Mouse (Mus musculus): ENCODE measurements at regions not wholly inside any gene's neighbourhood (a gene's known extent, or its start where the extent isn't known, plus 50 kb on each side); places are given as distances from the start of the nearest gene placed in this dataset.

GRCm38 (mm10) chr15:93189266-93189855 is 85.6 kb downstream of the Gxylt1 start:
- ATAC-seq (ENCODE audit: low FRiP score, low read depth), result no peak
- 92% methylated on average over 7 of the region's 7 CpGs for WGBS
- Histone ChIP-seq H3K27ac (replicated peaks) (no peak overlapping the region), H3K9ac (no peak overlapping the region), H3K4me1 (replicated peaks) (peaks cover 15% of the 10 kb centered on the region; the same call in 1 of the 2 replicates), H3K4me3 (no peak overlapping the region), H3K4me2 (no peak overlapping the region), H3K36me3 (no peaks in the 10 kb centered on the region), H3K9me3 (no peaks in the 10 kb centered on the region), H3K27me3 (no peaks in the 10 kb centered on the region)

GRCm38 (mm10) chr15:93176221-93176620 is 98.8 kb downstream of the Gxylt1 start:
- no peaks in the 10 kb centered on the region for H3K4me1 ChIP-seq (replicated peaks)
- 81% methylated on average over 5 of the region's 5 CpGs for WGBS
- H3K4me2 ChIP-seq, result no peak overlapping the region
- no peaks in the 10 kb centered on the region for H3K9me3 ChIP-seq
- no peak overlapping the region for H3K4me3 ChIP-seq
- no peak overlapping the region for H3K9ac ChIP-seq
- H3K27ac ChIP-seq (replicated peaks), result no peak overlapping the region
- ATAC-seq (ENCODE audit: low FRiP score, low read depth), result no peak
- H3K27me3 ChIP-seq, result no peaks in the 10 kb centered on the region
- no peaks in the 10 kb centered on the region for H3K36me3 ChIP-seq

- no peaks in the 10 kb centered on the region for H3K4me1 ChIP-seq (replicated peaks)
- no peak overlapping the region for H3K9ac ChIP-seq
- H3K4me3 ChIP-seq, result no peak overlapping the region
- no peak overlapping the region for H3K4me2 ChIP-seq
- WGBS, result 83% methylated on average over 3 of the region's 3 CpGs
- H3K27ac ChIP-seq (replicated peaks), result no peak overlapping the region
- no peaks in the 10 kb centered on the region for H3K27me3 ChIP-seq
- no peaks in the 10 kb centered on the region for H3K9me3 ChIP-seq
- no peaks in the 10 kb centered on the region for H3K36me3 ChIP-seq
- no peak for ATAC-seq (ENCODE audit: low FRiP score, low read depth)
These were observed 106.2 kb downstream of the Gxylt1 start for GRCm38 (mm10) chr15:93168784-93169183.

- Histone ChIP-seq H3K9me3 (no peaks in the 10 kb centered on the region), H3K36me3 (no peaks in the 10 kb centered on the region), H3K9ac (no peak overlapping the region), H3K27me3 (no peaks in the 10 kb centered on the region), H3K27ac (replicated peaks) (no peak overlapping the region), H3K4me3 (no peak overlapping the region), H3K4me1 (replicated peaks) (peaks cover 2% of the 10 kb centered on the region), H3K4me2 (no peak overlapping the region)
- ATAC-seq (ENCODE audit: low FRiP score, low read depth), result no peak
- 90% methylated on average over 9 of the region's 9 CpGs for WGBS
These were observed 107.5 kb downstream of the Gxylt1 start for GRCm38 (mm10) chr15:93167451-93167850.

GRCm38 (mm10) chr15:93161924-93162910 is 112.8 kb downstream of the Gxylt1 start:
- no peak overlapping the region for H3K9ac ChIP-seq
- 0 out of 2 replicates have a peak, but pooled peaks have one; percentile 23 for ATAC-seq (ENCODE audit: low FRiP score, low read depth)
- H3K4me3 ChIP-seq, result no peak overlapping the region
- no peaks in the 10 kb centered on the region for H3K27me3 ChIP-seq
- no peaks in the 10 kb centered on the region for H3K36me3 ChIP-seq
- H3K27ac ChIP-seq (replicated peaks), result peak overlapping the region; percentile 50
- WGBS, result 51% methylated on average over 25 of the region's 25 CpGs
- no peaks in the 10 kb centered on the region for H3K9me3 ChIP-seq
- H3K4me1 ChIP-seq (replicated peaks), result peaks cover 17% of the 10 kb centered on the region
- peak overlapping the region; percentile 24; the same call in 1 of the 2 replicates for H3K4me2 ChIP-seq

GRCm38 (mm10) chr15:93161329-93161728 is 113.7 kb downstream of the Gxylt1 start:
- H3K9me3 ChIP-seq, result no peaks in the 10 kb centered on the region
- no peaks in the 10 kb centered on the region for H3K36me3 ChIP-seq
- H3K4me2 ChIP-seq, result no peak overlapping the region
- no peak overlapping the region for H3K9ac ChIP-seq
- ATAC-seq (ENCODE audit: low FRiP score, low read depth), result no peak
- 43% methylated on average over 7 of the region's 7 CpGs for WGBS
- H3K4me3 ChIP-seq, result no peak overlapping the region
- peaks cover 17% of the 10 kb centered on the region for H3K4me1 ChIP-seq (replicated peaks)
- H3K27me3 ChIP-seq, result no peaks in the 10 kb centered on the region
- peak overlapping the region; percentile 50 for H3K27ac ChIP-seq (replicated peaks)

GRCm38 (mm10) chr15:93155756-93156155 is 119.2 kb downstream of the Gxylt1 start:
- peak; percentile 63; the same call in 1 of the 2 replicates for ATAC-seq (ENCODE audit: low FRiP score, low read depth)
- Histone ChIP-seq H3K9me3 (no peaks in the 10 kb centered on the region), H3K27me3 (no peaks in the 10 kb centered on the region), H3K4me3 (no peak overlapping the region), H3K27ac (replicated peaks) (no peak overlapping the region), H3K9ac (no peak overlapping the region), H3K4me2 (no peak overlapping the region), H3K36me3 (no peaks in the 10 kb centered on the region), H3K4me1 (replicated peaks) (0 out of 2 replicates have a peak, but pooled peaks cover 6% of the 10 kb centered on the region)
- WGBS, result 67% methylated on average over 3 of the region's 3 CpGs

- H3K9ac ChIP-seq, result no peak overlapping the region
- no peaks in the 10 kb centered on the region for H3K27me3 ChIP-seq
- H3K27ac ChIP-seq (replicated peaks), result no peak overlapping the region
- ATAC-seq (ENCODE audit: low FRiP score, low read depth), result no peak
- H3K36me3 ChIP-seq, result no peaks in the 10 kb centered on the region
- H3K9me3 ChIP-seq, result no peaks in the 10 kb centered on the region
- H3K4me3 ChIP-seq, result no peak overlapping the region
- no peak overlapping the region for H3K4me2 ChIP-seq
- 0 out of 2 replicates have a peak, but pooled peaks cover 6% of the 10 kb centered on the region for H3K4me1 ChIP-seq (replicated peaks)
- 59% methylated on average over 4 of the region's 4 CpGs for WGBS
These were observed 121.0 kb downstream of the Gxylt1 start for GRCm38 (mm10) chr15:93154022-93154421.

- H3K27ac ChIP-seq (replicated peaks), result no peak overlapping the region
- WGBS, result 92% methylated on average over 9 of the region's 9 CpGs
- no peaks in the 10 kb centered on the region for H3K36me3 ChIP-seq
- no peaks in the 10 kb centered on the region for H3K9me3 ChIP-seq
- ATAC-seq (ENCODE audit: low FRiP score, low read depth), result no peak
- H3K27me3 ChIP-seq, result no peaks in the 10 kb centered on the region
- no peak overlapping the region for H3K9ac ChIP-seq
- no peak overlapping the region for H3K4me3 ChIP-seq
- H3K4me1 ChIP-seq (replicated peaks), result no peaks in the 10 kb centered on the region
- no peak overlapping the region for H3K4me2 ChIP-seq
These were observed 130.1 kb downstream of the Gxylt1 start for GRCm38 (mm10) chr15:93144899-93145298.

- no peak overlapping the region for H3K27ac ChIP-seq (replicated peaks)
- no peak overlapping the region for H3K4me2 ChIP-seq
- 55% methylated on average over 4 of the region's 4 CpGs for WGBS
- no peak overlapping the region for H3K4me3 ChIP-seq
- no peaks in the 10 kb centered on the region for H3K9me3 ChIP-seq
- H3K27me3 ChIP-seq, result no peaks in the 10 kb centered on the region
- no peak for ATAC-seq (ENCODE audit: low FRiP score, low read depth)
- no peaks in the 10 kb centered on the region for H3K4me1 ChIP-seq (replicated peaks)
- no peak overlapping the region for H3K9ac ChIP-seq
- H3K36me3 ChIP-seq, result no peaks in the 10 kb centered on the region
These were observed 130.7 kb downstream of the Gxylt1 start for GRCm38 (mm10) chr15:93144264-93144663.

- 0 out of 2 replicates have a peak overlapping the region, but pooled peaks have one; percentile 7 for H3K4me3 ChIP-seq
- no peak for ATAC-seq (ENCODE audit: low FRiP score, low read depth)
- WGBS, result 53% methylated on average over 18 of the region's 18 CpGs
- H3K27me3 ChIP-seq, result no peaks in the 10 kb centered on the region
- H3K4me2 ChIP-seq, result peak overlapping the region; percentile 41
- no peaks in the 10 kb centered on the region for H3K9me3 ChIP-seq
- H3K27ac ChIP-seq (replicated peaks), result peak overlapping the region; percentile 18; the same call in 1 of the 2 replicates
- no peak overlapping the region for H3K9ac ChIP-seq
- H3K36me3 ChIP-seq, result no peaks in the 10 kb centered on the region
- no peaks in the 10 kb centered on the region for H3K4me1 ChIP-seq (replicated peaks)
These were observed 141.6 kb downstream of the Gxylt1 start for GRCm38 (mm10) chr15:93133379-93133778.

- ATAC-seq (ENCODE audit: low FRiP score, low read depth), result no peak
- Histone ChIP-seq H3K36me3 (no peaks in the 10 kb centered on the region), H3K9ac (no peak overlapping the region), H3K4me2 (no peak overlapping the region), H3K27ac (replicated peaks) (no peak overlapping the region), H3K4me3 (no peak overlapping the region), H3K27me3 (no peaks in the 10 kb centered on the region), H3K4me1 (replicated peaks) (no peaks in the 10 kb centered on the region), H3K9me3 (no peaks in the 10 kb centered on the region)
These were observed 143.9 kb downstream of the Gxylt1 start for GRCm38 (mm10) chr15:93131056-93131455.

Data from hindbrain, embryonic 15.5 days (tissue).